Mouse (Mus musculus): ENCODE results near the gene Dusp22. TPM values are rescaled to one million over a fixed set of nuclear protein-coding genes. Genes with fewer than 3 reads are reported as not detected.
A peak's percentile ranks its signal among the peaks of the same experiment; 100 is the strongest.

Gene Dusp22
- polyA plus RNA-seq (2014; fragmentation: Nextera tagmentation; extraction: Ambion mirVana): 16.2 and 18.6 TPM in 2 replicates

DNA sequence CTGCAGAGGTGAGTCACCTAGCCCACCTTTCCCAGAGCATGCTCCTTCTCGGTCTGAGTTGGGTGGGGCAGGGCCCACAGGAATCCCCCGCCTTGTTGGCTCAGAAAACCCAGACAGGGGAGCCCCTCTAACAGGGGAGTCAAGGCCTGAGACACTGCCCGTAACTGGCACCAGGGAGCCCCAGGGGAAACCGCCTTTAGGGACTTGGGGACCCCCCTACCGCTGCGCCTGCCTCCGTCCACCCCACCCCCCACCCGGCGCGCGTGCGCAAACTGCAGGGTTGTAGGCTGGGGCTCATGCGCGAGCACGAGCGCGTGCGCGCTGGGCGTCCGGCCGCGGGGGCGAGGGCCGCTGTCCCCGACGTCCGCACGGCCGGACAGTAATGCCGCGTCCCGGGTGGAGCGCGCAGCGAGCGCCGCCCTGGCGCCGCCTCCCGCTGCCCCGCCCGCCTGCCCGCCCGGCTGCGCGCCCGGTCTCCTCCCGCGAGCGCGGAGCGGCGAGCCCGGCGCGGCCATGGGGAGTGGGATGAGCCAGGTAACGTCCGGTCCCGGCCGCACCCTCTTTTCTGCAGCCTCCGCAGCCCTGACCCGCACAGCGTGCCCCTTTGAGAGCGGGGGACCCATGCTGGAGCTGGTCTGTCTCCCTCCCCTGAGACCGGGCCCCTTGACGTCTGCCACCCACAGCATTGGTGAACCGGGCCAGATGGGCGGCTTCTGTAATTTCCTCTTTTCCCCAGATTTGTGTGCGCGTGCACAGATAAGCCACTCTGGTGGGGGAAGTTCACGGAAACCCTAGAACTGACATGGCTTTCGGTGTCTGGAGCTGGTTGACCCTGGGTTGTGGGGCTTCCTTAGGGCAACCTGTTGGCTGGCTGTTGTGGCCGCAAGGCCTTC lies at the start of gene Dusp22:
Gene Dusp22, plus strand, starts transcription at position 387 of the 893 bp plus-strand sequence.
- peak; percentile 79 for DNase-seq (ENCODE audit: low spot score)
- H3K9me3 ChIP-seq (ENCODE audit: control insufficient read depth, low read length): no peaks in the 10 kb centered on the region
- H3K27ac ChIP-seq (replicated peaks; ENCODE audit: low read depth, low read length): no peak within 1 kb of the TSS
- under 1% methylated on average over 65 of the region's 74 CpGs for WGBS
- ATAC-seq (ENCODE audit: insufficient number of reproducible peaks, low FRiP score, low TSS enrichment, low read depth): peak; percentile 89
- H3K9ac ChIP-seq (ENCODE audit: low read length): peak within 1 kb of the TSS; percentile 78
- peak within 1 kb of the TSS; percentile 65 for H3K4me3 ChIP-seq (ENCODE audit: low read depth, low read length)
- H3K4me2 ChIP-seq (ENCODE audit: low read depth, severe bottlenecking): peak within 1 kb of the TSS; percentile 69
- no peaks in the 10 kb centered on the region for H3K36me3 ChIP-seq (ENCODE audit: control insufficient read depth, insufficient read depth, low read length)
- no peaks in the 10 kb centered on the region for H3K27me3 ChIP-seq (ENCODE audit: control insufficient read depth, insufficient read depth, low read length)
- H3K4me1 ChIP-seq (ENCODE audit: control insufficient read depth, insufficient read depth, low read length): 0 out of 2 replicates have a peak, but pooled peaks cover 2% of the 10 kb centered on the region

DNA sequence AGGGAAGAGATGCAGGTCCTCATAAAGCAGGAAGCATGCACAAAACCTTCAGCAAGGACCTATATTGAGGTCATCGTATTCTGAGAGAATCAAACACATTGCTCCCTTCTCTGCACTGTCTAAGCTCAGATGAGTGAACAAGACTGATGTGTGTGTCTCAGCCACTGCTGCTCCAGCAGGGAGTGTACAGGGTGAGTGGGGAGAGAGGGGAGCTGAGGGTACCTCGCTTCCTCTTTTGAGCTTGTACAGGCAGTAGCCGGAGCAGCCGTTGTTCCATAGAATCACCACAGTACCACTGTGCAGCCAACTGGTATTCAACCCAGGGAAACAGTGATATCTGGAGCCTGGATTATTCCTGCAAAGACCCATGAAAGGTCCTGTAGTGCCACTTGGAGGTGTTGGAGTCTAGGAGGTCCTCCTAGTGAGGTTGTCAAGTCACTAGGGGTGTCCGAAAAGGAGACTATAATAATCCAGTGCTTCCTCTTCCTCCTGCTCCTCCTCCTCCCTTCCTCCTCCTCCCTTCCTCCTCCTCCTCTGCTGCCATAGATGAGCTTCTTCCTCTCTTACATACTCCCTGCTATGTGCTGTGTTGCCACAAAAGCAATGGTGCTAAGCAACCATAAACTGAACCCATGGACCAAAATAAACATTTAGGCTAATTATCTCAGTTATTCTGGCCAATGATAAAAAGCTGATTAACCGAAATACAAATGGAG lies 47.6 kb upstream of the Dusp22 start:
- ATAC-seq (ENCODE audit: insufficient number of reproducible peaks, low FRiP score, low TSS enrichment, low read depth): no peak
- no peak overlapping the region for H3K27ac ChIP-seq (replicated peaks; ENCODE audit: low read depth, low read length)
- H3K9me3 ChIP-seq (ENCODE audit: control insufficient read depth, low read length): no peaks in the 10 kb centered on the region
- no peak overlapping the region for H3K9ac ChIP-seq (ENCODE audit: low read length)
- no peaks in the 10 kb centered on the region for H3K27me3 ChIP-seq (ENCODE audit: control insufficient read depth, insufficient read depth, low read length)
- no peaks in the 10 kb centered on the region for H3K4me1 ChIP-seq (ENCODE audit: control insufficient read depth, insufficient read depth, low read length)
- H3K4me2 ChIP-seq (ENCODE audit: low read depth, severe bottlenecking): no peak overlapping the region
- DNase-seq (ENCODE audit: low spot score): no peak
- no peak overlapping the region for H3K4me3 ChIP-seq (ENCODE audit: low read depth, low read length)
- 92% methylated on average over 6 of the region's 6 CpGs for WGBS
- H3K36me3 ChIP-seq (ENCODE audit: control insufficient read depth, insufficient read depth, low read length): no peaks in the 10 kb centered on the region

DNA sequence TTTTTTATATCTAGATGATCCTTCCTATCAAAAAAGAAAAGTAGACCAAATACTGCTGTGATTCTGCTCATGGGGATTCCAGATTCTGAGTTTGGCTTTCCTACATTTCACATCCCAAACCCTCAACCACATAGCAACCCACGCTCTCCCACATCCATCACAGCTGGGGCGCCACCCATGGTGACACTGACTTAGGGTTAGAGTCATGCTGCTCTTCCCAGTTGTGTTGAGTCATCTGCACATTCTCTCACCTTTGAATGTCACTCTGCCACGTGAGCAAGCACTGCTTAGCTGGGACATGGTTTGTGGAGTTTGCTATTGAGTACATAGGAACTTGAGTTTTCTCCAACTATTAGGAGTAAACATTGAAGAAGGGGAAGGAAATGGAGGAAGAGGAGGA lies 40.1 kb upstream of the Dusp22 start:
- no peaks in the 10 kb centered on the region for H3K4me1 ChIP-seq (ENCODE audit: control insufficient read depth, insufficient read depth, low read length)
- no peak for ATAC-seq (ENCODE audit: insufficient number of reproducible peaks, low FRiP score, low TSS enrichment, low read depth)
- no peaks in the 10 kb centered on the region for H3K36me3 ChIP-seq (ENCODE audit: control insufficient read depth, insufficient read depth, low read length)
- no peak overlapping the region for H3K9ac ChIP-seq (ENCODE audit: low read length)
- 56% methylated on average over 3 of the region's 3 CpGs for WGBS
- DNase-seq (ENCODE audit: low spot score): no peak
- no peaks in the 10 kb centered on the region for H3K27me3 ChIP-seq (ENCODE audit: control insufficient read depth, insufficient read depth, low read length)
- no peak overlapping the region for H3K4me2 ChIP-seq (ENCODE audit: low read depth, severe bottlenecking)
- no peaks in the 10 kb centered on the region for H3K9me3 ChIP-seq (ENCODE audit: control insufficient read depth, low read length)
- no peak overlapping the region for H3K4me3 ChIP-seq (ENCODE audit: low read depth, low read length)
- H3K27ac ChIP-seq (replicated peaks; ENCODE audit: low read depth, low read length): no peak overlapping the region

DNA sequence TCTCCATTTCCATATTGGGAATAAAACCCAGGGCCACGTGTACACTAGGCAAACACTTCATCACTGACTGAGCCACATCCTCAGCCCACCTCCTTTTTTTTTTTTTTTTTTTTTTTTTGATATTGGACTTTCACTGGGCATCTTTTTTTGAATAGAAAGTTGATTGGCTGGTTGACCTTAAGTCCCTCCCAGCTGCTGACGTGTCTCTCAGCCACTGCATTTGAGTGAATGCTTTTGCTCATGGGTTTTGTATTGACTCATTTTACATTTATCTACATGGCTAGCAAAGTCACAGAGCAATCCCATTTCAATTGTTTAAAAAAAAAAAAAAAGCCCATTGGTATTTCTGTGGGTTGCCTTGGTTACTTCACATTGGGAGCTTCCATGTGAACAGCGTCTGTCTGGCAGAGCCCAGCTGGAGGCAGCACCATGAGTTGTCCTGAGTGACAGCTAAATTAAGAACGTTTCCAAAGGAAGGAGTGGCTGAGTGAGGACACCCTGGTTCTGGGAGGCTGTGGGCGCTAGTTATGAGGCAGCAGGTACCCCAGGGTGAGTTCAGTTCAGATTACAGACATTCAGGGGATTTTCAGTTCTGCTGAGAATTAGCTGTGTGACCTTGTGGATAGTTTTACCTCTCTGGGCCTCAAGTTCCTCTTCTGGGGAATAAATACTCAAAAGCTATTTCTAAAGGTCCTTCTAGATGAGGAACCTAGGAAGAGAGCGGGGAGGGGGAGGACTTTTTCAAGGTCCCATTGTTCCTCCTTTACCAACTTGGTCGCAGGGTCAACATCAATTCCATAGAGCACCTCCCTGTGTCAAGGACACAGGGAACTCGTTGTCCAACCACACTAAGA lies 31.4 kb upstream of the Dusp22 start:
- ATAC-seq (ENCODE audit: insufficient number of reproducible peaks, low FRiP score, low TSS enrichment, low read depth) (no peak), DNase-seq (ENCODE audit: low spot score) (no peak)
- Histone ChIP-seq H3K4me3 (ENCODE audit: low read depth, low read length) (no peak overlapping the region), H3K27me3 (ENCODE audit: control insufficient read depth, insufficient read depth, low read length) (no peaks in the 10 kb centered on the region), H3K4me1 (ENCODE audit: control insufficient read depth, insufficient read depth, low read length) (no peaks in the 10 kb centered on the region), H3K4me2 (ENCODE audit: low read depth, severe bottlenecking) (no peak overlapping the region), H3K27ac (replicated peaks; ENCODE audit: low read depth, low read length) (no peak overlapping the region), H3K9ac (ENCODE audit: low read length) (no peak overlapping the region), H3K9me3 (ENCODE audit: control insufficient read depth, low read length) (no peaks in the 10 kb centered on the region), H3K36me3 (ENCODE audit: control insufficient read depth, insufficient read depth, low read length) (no peaks in the 10 kb centered on the region)
- 75% methylated on average over 8 of the region's 8 CpGs for WGBS

DNA sequence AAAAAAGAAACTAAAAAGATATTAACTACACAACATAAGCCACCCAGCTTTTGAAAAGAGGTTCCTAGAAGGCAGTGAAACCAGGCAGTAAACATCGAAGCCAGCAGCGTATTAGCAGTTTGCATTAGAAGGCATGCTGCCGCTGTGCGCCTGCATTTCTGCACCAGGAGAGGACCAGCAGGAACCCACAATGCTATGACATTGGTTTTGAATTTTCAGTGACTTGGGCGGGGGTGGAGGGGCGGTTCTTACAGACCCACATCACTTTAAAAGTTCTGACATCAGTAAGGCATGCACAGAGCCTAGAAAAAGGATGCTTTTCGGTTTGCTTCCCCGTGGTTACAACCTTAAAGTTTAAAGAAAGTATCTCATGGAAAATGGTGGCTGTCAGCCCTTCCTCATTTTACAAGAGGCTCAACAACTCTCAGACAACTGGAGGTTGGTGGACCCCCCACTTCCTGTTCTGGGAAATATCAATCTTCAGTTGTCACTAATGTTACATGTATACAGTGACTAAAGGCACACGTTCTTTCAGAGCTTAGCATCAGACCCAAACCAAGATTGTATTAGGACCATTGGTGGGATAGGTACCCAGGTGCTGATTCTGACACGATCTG lies 29.9 kb upstream of the Dusp22 start:
- 84% methylated on average over 10 of the region's 10 CpGs for WGBS
- no peaks in the 10 kb centered on the region for H3K4me1 ChIP-seq (ENCODE audit: control insufficient read depth, insufficient read depth, low read length)
- no peak overlapping the region for H3K9ac ChIP-seq (ENCODE audit: low read length)
- no peaks in the 10 kb centered on the region for H3K36me3 ChIP-seq (ENCODE audit: control insufficient read depth, insufficient read depth, low read length)
- H3K4me3 ChIP-seq (ENCODE audit: low read depth, low read length): no peak overlapping the region
- H3K27me3 ChIP-seq (ENCODE audit: control insufficient read depth, insufficient read depth, low read length): no peaks in the 10 kb centered on the region
- DNase-seq (ENCODE audit: low spot score) (no peak), ATAC-seq (ENCODE audit: insufficient number of reproducible peaks, low FRiP score, low TSS enrichment, low read depth) (no peak)
- H3K27ac ChIP-seq (replicated peaks; ENCODE audit: low read depth, low read length): no peak overlapping the region
- no peaks in the 10 kb centered on the region for H3K9me3 ChIP-seq (ENCODE audit: control insufficient read depth, low read length)
- H3K4me2 ChIP-seq (ENCODE audit: low read depth, severe bottlenecking): no peak overlapping the region

DNA sequence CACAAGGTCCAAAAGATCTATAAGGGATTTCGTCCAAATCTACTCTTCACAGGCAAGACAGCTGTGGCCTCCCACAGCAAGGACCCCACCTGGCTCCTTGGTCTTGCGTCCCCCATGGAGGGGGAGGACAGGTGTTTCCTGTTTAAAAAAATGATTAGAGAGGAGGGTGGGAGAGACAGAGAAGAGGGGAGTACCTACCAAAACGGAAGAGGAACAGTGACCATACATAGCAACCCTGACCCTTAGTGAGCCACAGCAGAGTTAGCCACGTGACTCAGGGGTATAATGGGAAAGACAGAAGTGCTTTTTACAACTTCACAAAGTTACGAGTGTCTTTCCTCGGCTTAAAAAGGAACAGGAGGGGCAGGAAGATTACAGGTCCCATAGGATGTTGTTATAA lies 26.8 kb upstream of the Dusp22 start:
- Histone ChIP-seq H3K36me3 (ENCODE audit: control insufficient read depth, insufficient read depth, low read length) (no peaks in the 10 kb centered on the region), H3K4me1 (ENCODE audit: control insufficient read depth, insufficient read depth, low read length) (no peaks in the 10 kb centered on the region), H3K27me3 (ENCODE audit: control insufficient read depth, insufficient read depth, low read length) (no peaks in the 10 kb centered on the region), H3K27ac (replicated peaks; ENCODE audit: low read depth, low read length) (no peak overlapping the region), H3K9ac (ENCODE audit: low read length) (no peak overlapping the region), H3K4me2 (ENCODE audit: low read depth, severe bottlenecking) (no peak overlapping the region), H3K4me3 (ENCODE audit: low read depth, low read length) (no peak overlapping the region), H3K9me3 (ENCODE audit: control insufficient read depth, low read length) (no peaks in the 10 kb centered on the region)
- ATAC-seq (ENCODE audit: insufficient number of reproducible peaks, low FRiP score, low TSS enrichment, low read depth) (no peak), DNase-seq (ENCODE audit: low spot score) (no peak)
- WGBS: 61% methylated on average over 6 of the region's 6 CpGs

DNA sequence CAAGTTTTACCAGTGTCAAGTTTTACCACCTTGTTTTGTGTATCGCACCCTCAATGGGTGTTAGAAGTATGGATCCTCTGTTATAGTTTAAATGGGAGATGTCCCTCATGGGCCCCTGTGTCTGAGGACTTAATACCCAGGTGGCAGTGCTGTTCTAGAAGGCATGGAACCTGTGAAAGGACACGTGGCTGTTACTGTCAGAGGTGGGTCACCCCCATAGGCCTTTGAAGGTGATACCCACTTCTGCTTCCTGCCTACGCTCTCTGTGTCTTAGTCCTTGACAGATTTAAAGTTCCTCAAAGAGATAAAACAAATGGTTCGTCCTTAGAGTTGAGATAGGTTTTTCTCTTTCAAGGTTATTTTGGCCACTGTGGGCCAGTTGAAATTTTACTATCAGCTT lies 23.3 kb upstream of the Dusp22 start:
- Histone ChIP-seq H3K4me2 (ENCODE audit: low read depth, severe bottlenecking) (no peak overlapping the region), H3K4me1 (ENCODE audit: control insufficient read depth, insufficient read depth, low read length) (no peaks in the 10 kb centered on the region), H3K27ac (replicated peaks; ENCODE audit: low read depth, low read length) (no peak overlapping the region), H3K4me3 (ENCODE audit: low read depth, low read length) (no peak overlapping the region), H3K27me3 (ENCODE audit: control insufficient read depth, insufficient read depth, low read length) (no peaks in the 10 kb centered on the region), H3K36me3 (ENCODE audit: control insufficient read depth, insufficient read depth, low read length) (no peaks in the 10 kb centered on the region), H3K9ac (ENCODE audit: low read length) (no peak overlapping the region), H3K9me3 (ENCODE audit: control insufficient read depth, low read length) (no peaks in the 10 kb centered on the region)
- ATAC-seq (ENCODE audit: insufficient number of reproducible peaks, low FRiP score, low TSS enrichment, low read depth) (no peak), DNase-seq (ENCODE audit: low spot score) (no peak)
- WGBS: 80% methylated on average over 4 of the region's 4 CpGs

All from limb, embryonic 11.5 days (tissue).